Mouse (Mus musculus) neural tube, embryonic 11.5 days (tissue): ENCODE measurements around the gene Ralgps2. TPM values are rescaled to one million over a fixed set of nuclear protein-coding genes. Genes with fewer than 3 reads are reported as not detected.

Experiments
- ATAC-seq: fragments of 200-750 bp; cut with Nextera tagmentation; 2 replicates; pipeline ENCODE4 v1.8.0; 2017; ENCODE audit warnings: moderate number of reproducible peaks, mild to moderate bottlenecking, moderate TSS enrichment, moderate library complexity; ENCODE audit not compliant: insufficient read depth, low FRiP score, low TSS enrichment
- DNase-seq: peaks from one replicate; pipeline ENCODE4 v3.0.0-alpha.2; 2015; ENCODE audit warnings: low spot score
- H3K27ac ChIP-seq: fragments of 300-500 bp; sonication (generic); 2 replicates; pipeline ENCODE4 v1.5.1; 2014; ENCODE audit warnings: low read depth, mild to moderate bottlenecking, low read length
- H3K27me3 ChIP-seq: fragments of 300-500 bp; sonication (generic); 2 replicates; pipeline ENCODE4 v1.6.1; 2014; ENCODE audit warnings: mild to moderate bottlenecking, low read length, mixed read lengths; ENCODE audit not compliant: control insufficient read depth, insufficient read depth
- H3K36me3 ChIP-seq: fragments of 300-500 bp; sonication (generic); 2 replicates; pipeline ENCODE4 v1.6.1; 2014; ENCODE audit warnings: mild to moderate bottlenecking, low read length, moderate library complexity, mixed read lengths; ENCODE audit not compliant: control insufficient read depth, insufficient read depth
- H3K4me1 ChIP-seq: fragments of 300-500 bp; sonication (generic); 2 replicates; pipeline ENCODE4 v1.6.1; 2014; ENCODE audit warnings: low read length, mixed read lengths; ENCODE audit not compliant: control insufficient read depth, insufficient read depth
- H3K4me2 ChIP-seq: fragments of 300-500 bp; sonication (generic); 2 replicates; pipeline ENCODE4 v1.6.1; 2014; ENCODE audit warnings: low read depth, mild to moderate bottlenecking, moderate library complexity
- H3K4me3 ChIP-seq: fragments of 300-500 bp; sonication (generic); 2 replicates; pipeline ENCODE4 v1.5.1; 2014; ENCODE audit warnings: low read depth, low read length
- H3K9ac ChIP-seq: fragments of 300-500 bp; sonication (generic); 2 replicates; pipeline ENCODE4 v1.6.1; 2014; ENCODE audit warnings: mild to moderate bottlenecking, low read length
- H3K9me3 ChIP-seq: fragments of 300-500 bp; sonication (generic); 2 replicates; pipeline ENCODE4 v1.6.1; 2016; ENCODE audit warnings: low read length; ENCODE audit not compliant: control insufficient read depth
- WGBS: fragments of 180-500 bp; shearing (Covaris S2); extraction: QIAGEN DNeasy Blood & Tissue Kit; methylation state at CpG from one replicate; pipeline ENCODE4 v1.1.7; 2014; 5-methylcytosine and 5-hydroxymethylcytosine counted together
- polyA plus RNA-seq: library from polyadenylated mRNA; unstranded; fragments of >200 nt; fragmentation: Nextera tagmentation; extraction: Ambion mirVana; gene quantifications from 2 replicates; pipeline ENCODE4 v1.2.1, GENCODE M21; 2014

The Ralgps2 gene
- polyA plus RNA-seq, 1 experiment from 2014 or later = 95.7 TPM

DNA sequence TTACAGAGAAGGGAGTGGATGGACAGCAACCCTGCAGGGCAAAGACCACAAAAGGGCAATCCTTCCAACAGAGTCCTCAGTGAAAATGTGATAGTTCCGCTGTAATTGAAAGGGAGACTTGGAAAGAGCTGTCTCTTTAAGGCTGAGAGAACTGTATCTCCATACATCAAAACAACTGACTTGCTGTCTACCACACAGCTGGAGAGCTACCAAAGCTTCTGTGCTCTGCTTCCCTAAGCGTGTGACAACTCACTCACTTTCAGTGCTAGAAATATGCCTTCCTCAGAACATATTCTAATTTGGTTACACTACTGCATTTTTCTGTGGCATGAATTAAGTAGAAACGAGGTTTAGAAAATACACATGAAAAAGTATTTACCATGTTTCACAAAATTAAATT, 75.2 kb downstream of the Ralgps2 start:
- Histone ChIP-seq H3K4me1 (peaks cover 5% of the 10 kb centered on the region), H3K27ac (no peak overlapping the region), H3K27me3 (no peaks in the 10 kb centered on the region), H3K9ac (no peak overlapping the region), H3K4me2 (no peak overlapping the region), H3K4me3 (no peak overlapping the region), H3K36me3 (no peaks in the 10 kb centered on the region), H3K9me3 (no peaks in the 10 kb centered on the region)
- WGBS = 41% methylated on average over 3 of the region's 3 CpGs
- ATAC-seq (no peak), DNase-seq (no peak)

DNA sequence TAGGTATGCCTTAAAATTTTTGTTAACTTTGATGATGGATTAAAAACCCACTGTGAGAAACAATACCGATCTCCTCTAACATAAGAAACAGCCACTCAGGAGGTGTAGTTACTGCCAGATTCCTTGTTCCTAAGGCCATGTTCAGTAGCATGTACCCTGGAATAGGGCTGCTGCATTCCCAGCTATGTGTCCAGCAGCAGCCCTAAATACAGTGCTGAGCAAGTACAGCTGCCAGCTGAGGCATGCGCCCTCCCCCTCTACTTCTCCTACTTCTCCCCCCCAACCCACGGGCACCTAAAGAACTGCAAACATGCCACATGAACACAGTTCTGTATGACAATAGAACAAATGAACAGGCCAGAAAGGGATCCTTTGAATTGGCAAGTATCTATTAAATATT, 75.7 kb downstream of the Ralgps2 start:
- no peak overlapping the region for H3K27ac ChIP-seq
- ATAC-seq (no peak), DNase-seq (no peak)
- H3K27me3 ChIP-seq = no peaks in the 10 kb centered on the region
- peaks cover 5% of the 10 kb centered on the region for H3K4me1 ChIP-seq
- no peaks in the 10 kb centered on the region for H3K9me3 ChIP-seq
- no peak overlapping the region for H3K4me2 ChIP-seq
- H3K4me3 ChIP-seq = no peak overlapping the region
- no peak overlapping the region for H3K9ac ChIP-seq
- 67% methylated on average over 3 of the region's 3 CpGs for WGBS
- H3K36me3 ChIP-seq = no peaks in the 10 kb centered on the region

DNA sequence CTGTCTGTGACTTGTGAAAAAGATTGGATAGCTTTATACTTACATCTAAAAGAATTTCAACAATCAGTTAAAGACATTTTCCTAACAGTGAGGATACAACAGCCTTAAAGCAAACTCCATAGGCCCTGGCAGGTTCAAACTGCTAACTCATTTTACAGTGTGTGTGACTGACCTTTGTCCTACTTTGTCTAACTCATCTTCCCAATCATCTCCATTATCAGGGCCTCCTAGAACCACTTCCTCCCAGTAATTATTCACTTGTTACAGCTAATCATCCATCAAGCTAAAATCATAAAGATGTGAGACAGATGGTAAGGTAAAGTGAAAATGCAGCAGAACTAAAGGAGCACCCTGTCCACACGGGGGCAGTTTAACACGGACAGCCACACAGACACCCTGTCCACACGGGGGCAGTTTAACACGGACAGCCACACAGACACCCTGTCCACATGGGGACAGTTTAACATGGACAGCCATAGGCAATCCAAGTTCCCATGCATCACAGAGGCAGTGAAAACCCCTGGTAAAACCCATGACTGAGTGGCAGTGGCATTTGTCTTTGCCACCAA, 77.9 kb downstream of the Ralgps2 start:
- ATAC-seq (no peak), DNase-seq (no peak)
- Histone ChIP-seq H3K9me3 (no peaks in the 10 kb centered on the region), H3K27ac (no peak overlapping the region), H3K4me3 (no peak overlapping the region), H3K27me3 (no peaks in the 10 kb centered on the region), H3K4me2 (no peak overlapping the region), H3K36me3 (no peaks in the 10 kb centered on the region), H3K4me1 (peaks cover 5% of the 10 kb centered on the region), H3K9ac (no peak overlapping the region)
- 39% methylated on average over 4 of the region's 4 CpGs for WGBS

DNA sequence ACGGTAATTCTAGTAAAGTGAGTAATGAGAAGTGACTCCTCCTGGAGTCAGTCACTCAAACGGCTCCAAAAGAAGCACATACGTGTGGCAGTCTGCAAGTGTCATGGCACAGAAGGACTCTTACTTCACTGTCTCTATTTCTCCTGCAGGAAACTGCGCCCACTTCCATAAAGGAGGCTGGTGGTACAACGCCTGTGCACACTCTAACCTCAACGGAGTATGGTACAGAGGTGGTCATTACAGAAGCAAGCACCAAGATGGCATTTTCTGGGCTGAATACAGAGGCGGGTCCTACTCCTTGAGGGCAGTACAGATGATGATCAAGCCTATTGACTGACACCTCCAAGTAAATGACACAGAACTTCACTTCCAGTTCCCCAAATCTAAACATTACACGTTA, 79.2 kb downstream of the Ralgps2 start:
- Histone ChIP-seq H3K4me1 (peaks cover 5% of the 10 kb centered on the region), H3K27ac (no peak overlapping the region), H3K36me3 (no peaks in the 10 kb centered on the region), H3K9ac (no peak overlapping the region), H3K4me2 (no peak overlapping the region), H3K27me3 (no peaks in the 10 kb centered on the region), H3K9me3 (no peaks in the 10 kb centered on the region), H3K4me3 (no peak overlapping the region)
- WGBS = 90% methylated on average over 8 of the region's 8 CpGs
- ATAC-seq = no peak
- no peak for DNase-seq

DNA sequence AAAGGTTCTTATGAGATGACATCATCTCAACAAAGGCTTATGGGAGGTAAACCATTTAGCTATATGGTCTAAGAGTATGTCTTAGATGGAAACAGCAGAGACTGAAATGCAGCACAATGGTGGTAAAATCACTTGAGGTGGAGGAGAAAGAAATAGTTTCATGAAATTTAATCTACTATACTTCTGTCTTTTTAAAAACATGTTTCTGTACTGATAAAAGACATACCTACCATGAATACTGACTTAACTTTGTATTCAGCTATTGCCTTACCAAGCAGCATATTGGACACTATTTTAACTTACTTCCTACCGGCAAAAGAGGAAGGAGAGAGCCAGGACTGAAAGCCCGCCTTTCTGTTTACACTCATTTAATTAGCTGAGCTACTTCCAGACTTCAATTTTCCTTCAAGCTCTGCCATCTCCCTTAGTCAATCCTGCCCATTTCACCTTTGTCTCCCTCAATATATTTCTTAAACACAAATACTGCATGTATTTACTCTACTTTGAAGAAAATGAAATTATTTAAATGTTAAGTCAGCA, 79.6 kb downstream of the Ralgps2 start:
- no peak overlapping the region for H3K4me3 ChIP-seq
- H3K36me3 ChIP-seq = no peaks in the 10 kb centered on the region
- no peaks in the 10 kb centered on the region for H3K27me3 ChIP-seq
- no peak overlapping the region for H3K9ac ChIP-seq
- ATAC-seq (no peak), DNase-seq (no peak)
- no peak overlapping the region for H3K4me2 ChIP-seq
- H3K4me1 ChIP-seq = peaks cover 5% of the 10 kb centered on the region
- no peaks in the 10 kb centered on the region for H3K9me3 ChIP-seq
- WGBS = 93% methylated on average over 2 of the region's 2 CpGs
- no peak overlapping the region for H3K27ac ChIP-seq

DNA sequence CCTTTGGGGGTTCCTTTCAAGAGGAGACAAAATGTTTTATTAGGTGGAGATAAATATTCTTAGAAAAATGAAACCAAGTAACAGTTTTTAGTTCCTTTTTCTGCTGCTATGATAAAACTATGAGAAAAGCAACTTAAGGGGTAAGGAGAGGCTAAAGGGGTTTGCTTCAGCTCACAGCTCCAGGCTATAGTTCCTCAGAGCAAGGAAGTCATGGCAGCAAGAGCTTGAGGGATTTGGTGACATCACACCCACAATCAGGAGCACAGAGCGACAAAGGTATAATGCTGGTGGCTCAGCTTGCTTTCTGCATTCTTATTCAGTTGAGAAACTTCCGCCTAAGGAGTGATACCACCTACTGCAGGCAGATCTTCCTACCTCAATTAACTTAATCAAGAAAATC, 80.3 kb downstream of the Ralgps2 start:
- Histone ChIP-seq H3K4me3 (no peak overlapping the region), H3K4me1 (peaks cover 5% of the 10 kb centered on the region), H3K9me3 (no peaks in the 10 kb centered on the region), H3K9ac (no peak overlapping the region), H3K27ac (no peak overlapping the region), H3K36me3 (no peaks in the 10 kb centered on the region), H3K4me2 (no peak overlapping the region), H3K27me3 (no peaks in the 10 kb centered on the region)
- WGBS = 96% methylated on average over 2 of the region's 2 CpGs
- DNase-seq (no peak), ATAC-seq (no peak)

DNA sequence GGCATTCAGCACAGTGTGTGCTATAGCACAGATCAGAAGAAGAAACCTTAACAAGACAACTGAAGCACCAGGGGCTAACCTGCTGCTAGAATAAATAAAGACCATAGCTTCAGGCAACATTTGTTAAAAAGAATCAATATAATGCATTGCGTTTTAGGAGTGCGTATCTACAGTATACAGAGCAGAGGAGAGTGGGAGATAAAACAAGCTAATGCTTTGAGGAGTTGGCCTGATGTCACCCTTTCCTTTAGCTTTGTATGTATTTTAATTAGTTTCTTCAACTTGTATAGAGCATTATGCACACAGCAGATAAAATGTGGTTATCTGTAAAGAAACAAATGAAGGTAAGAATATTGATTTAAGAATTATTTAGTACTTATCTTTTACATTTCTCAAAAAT, 82.8 kb downstream of the Ralgps2 start:
- Histone ChIP-seq H3K4me3 (no peak overlapping the region), H3K36me3 (no peaks in the 10 kb centered on the region; the same call in 1 of the 2 replicates), H3K4me2 (no peak overlapping the region), H3K27ac (no peak overlapping the region), H3K27me3 (no peaks in the 10 kb centered on the region), H3K4me1 (peaks cover 2% of the 10 kb centered on the region; the same call in 1 of the 2 replicates), H3K9ac (no peak overlapping the region), H3K9me3 (no peaks in the 10 kb centered on the region)
- WGBS = 96% methylated on average over 2 of the region's 2 CpGs
- ATAC-seq (no peak), DNase-seq (no peak)

DNA sequence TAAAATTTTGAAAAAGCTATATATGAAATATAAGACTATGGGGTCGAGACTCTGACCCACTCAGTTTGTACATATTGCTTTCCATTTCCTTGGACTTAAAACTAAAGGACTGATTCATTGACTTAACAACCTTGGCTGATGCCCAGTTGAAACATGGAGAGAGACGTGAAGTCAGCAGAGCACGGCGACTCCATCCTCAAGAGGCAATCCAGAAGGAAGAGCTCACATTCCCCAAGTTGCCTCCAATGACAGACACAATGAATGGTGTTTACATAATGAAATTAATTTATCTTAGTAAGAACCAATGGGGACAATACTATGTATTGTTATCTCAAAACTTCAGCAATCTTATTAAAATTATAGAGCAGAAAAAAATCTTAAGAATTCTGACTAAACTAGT, 84.9 kb downstream of the Ralgps2 start:
- ATAC-seq (no peak), DNase-seq (no peak)
- H3K4me2 ChIP-seq = no peak overlapping the region
- H3K27me3 ChIP-seq = no peaks in the 10 kb centered on the region
- H3K36me3 ChIP-seq = no peaks in the 10 kb centered on the region; the same call in 1 of the 2 replicates
- H3K9ac ChIP-seq = no peak overlapping the region
- H3K4me3 ChIP-seq = no peak overlapping the region
- peaks cover 2% of the 10 kb centered on the region; the same call in 1 of the 2 replicates for H3K4me1 ChIP-seq
- WGBS = 89% methylated on average over 4 of the region's 4 CpGs
- no peak overlapping the region for H3K27ac ChIP-seq
- no peaks in the 10 kb centered on the region for H3K9me3 ChIP-seq

DNA sequence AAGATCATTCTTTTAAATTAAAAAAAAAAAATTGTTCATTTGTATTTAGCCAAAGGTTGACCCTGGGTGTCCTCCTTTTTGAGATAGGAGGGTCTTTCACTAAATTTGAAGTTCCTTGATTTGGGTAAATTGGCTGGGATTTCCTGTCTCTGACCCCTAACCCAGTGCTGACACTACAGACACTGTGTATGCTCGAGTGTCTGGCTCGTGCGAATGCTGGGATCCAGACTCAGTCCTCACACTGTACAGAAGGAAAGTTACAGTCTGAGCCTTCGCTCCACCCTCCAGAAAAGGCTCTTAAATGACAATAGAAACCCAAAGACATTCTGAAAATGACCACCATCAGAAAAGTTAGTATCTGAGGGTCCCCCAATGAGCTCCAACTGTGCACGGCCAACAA, 86.6 kb downstream of the Ralgps2 start:
- no peak for DNase-seq
- H3K27ac ChIP-seq = no peak overlapping the region

More for the DNA sequence above, 86.6 kb downstream of the Ralgps2 start:
- no peaks in the 10 kb centered on the region; the same call in 1 of the 2 replicates for H3K36me3 ChIP-seq
- H3K4me3 ChIP-seq = no peak overlapping the region
- H3K4me1 ChIP-seq = peaks cover 2% of the 10 kb centered on the region; the same call in 1 of the 2 replicates
- no peaks in the 10 kb centered on the region for H3K9me3 ChIP-seq
- H3K9ac ChIP-seq = no peak overlapping the region
- WGBS = 77% methylated on average over 5 of the region's 5 CpGs
- no peak overlapping the region for H3K4me2 ChIP-seq
- H3K27me3 ChIP-seq = no peaks in the 10 kb centered on the region
- ATAC-seq = no peak
